Mouse (Mus musculus): ENCODE measurements around the gene P3h4. TPM values are rescaled to one million over a fixed set of nuclear protein-coding genes. Genes with fewer than 3 reads are reported as not detected.

P3h4 gene
- polyA plus RNA-seq, 1 experiment from 2014 or later = 69.7 TPM

Small RNA genes within 50 kb of the gene (microRNA-seq; reads per million reads assigned to microRNA genes)
- not detected for gene Gm27374

Other genes with a start within 250 kb of the P3h4 start
- not detected in 2 replicates for gene Krt9, start 221.6 kb downstream of the P3h4 start, polyA plus RNA-seq (2016; fragmentation: Nextera tagmentation; extraction: Ambion mirVana)
- gene Krt14, start 207.3 kb downstream of the P3h4 start, polyA plus RNA-seq (2016; fragmentation: Nextera tagmentation; extraction: Ambion mirVana) = 1.3 and 2.2 TPM in 2 replicates
- gene Krt16, start 165.9 kb downstream of the P3h4 start, polyA plus RNA-seq (2016; fragmentation: Nextera tagmentation; extraction: Ambion mirVana) = not detected in 2 replicates
- 1.3 and 1.9 TPM in 2 replicates for gene Krt17, start 153.8 kb downstream of the P3h4 start, polyA plus RNA-seq (2016; fragmentation: Nextera tagmentation; extraction: Ambion mirVana)
- not detected in 2 replicates for gene Krt42, start 145.0 kb downstream of the P3h4 start, polyA plus RNA-seq (2016; fragmentation: Nextera tagmentation; extraction: Ambion mirVana)
- gene Eif1, start 95.0 kb downstream of the P3h4 start, polyA plus RNA-seq (2016; fragmentation: Nextera tagmentation; extraction: Ambion mirVana) = 1,467 and 1,522 TPM in 2 replicates
- gene Gast, start 80.4 kb downstream of the P3h4 start, polyA plus RNA-seq (2016; fragmentation: Nextera tagmentation; extraction: Ambion mirVana) = not detected in 2 replicates
- 11.1 and 12.3 TPM in 2 replicates for gene Hap1, start 58.7 kb downstream of the P3h4 start, polyA plus RNA-seq (2016; fragmentation: Nextera tagmentation; extraction: Ambion mirVana)
- gene Jup, start 17.1 kb downstream of the P3h4 start, polyA plus RNA-seq (2016; fragmentation: Nextera tagmentation; extraction: Ambion mirVana) = 107 and 109 TPM in 2 replicates
- 114 and 124 TPM in 2 replicates for gene Fkbp10, start 861 bp upstream of the P3h4 start, polyA plus RNA-seq (2016; fragmentation: Nextera tagmentation; extraction: Ambion mirVana)
- gene Nt5c3b, start 27.0 kb upstream of the P3h4 start, polyA plus RNA-seq (2016; fragmentation: Nextera tagmentation; extraction: Ambion mirVana) = 101 and 104 TPM in 2 replicates
- 0.65 and 0.76 TPM in 2 replicates for gene Klhl10, start 27.1 kb upstream of the P3h4 start, polyA plus RNA-seq (2016; fragmentation: Nextera tagmentation; extraction: Ambion mirVana)
- gene Klhl11, start 57.9 kb upstream of the P3h4 start, polyA plus RNA-seq (2016; fragmentation: Nextera tagmentation; extraction: Ambion mirVana) = 9.5 and 9.8 TPM in 2 replicates
- 93.7 and 99.0 TPM in 2 replicates for gene Acly, start 113.2 kb upstream of the P3h4 start, polyA plus RNA-seq (2016; fragmentation: Nextera tagmentation; extraction: Ambion mirVana)
- gene Ttc25, start 130.8 kb upstream of the P3h4 start, polyA plus RNA-seq (2016; fragmentation: Nextera tagmentation; extraction: Ambion mirVana) = 0.30 and 0.77 TPM in 2 replicates
- 21.6 and 22.1 TPM in 2 replicates for gene Cnp, start 160.1 kb upstream of the P3h4 start, polyA plus RNA-seq (2016; fragmentation: Nextera tagmentation; extraction: Ambion mirVana)
- 59.7 and 60.7 TPM in 2 replicates for gene Nkiras2, start 204.4 kb upstream of the P3h4 start, polyA plus RNA-seq (2016; fragmentation: Nextera tagmentation; extraction: Ambion mirVana)
- gene Dnajc7, start 205.3 kb upstream of the P3h4 start, polyA plus RNA-seq (2016; fragmentation: Nextera tagmentation; extraction: Ambion mirVana) = 207 and 213 TPM in 2 replicates